Mouse (Mus musculus) cortical plate, adult 2 months (tissue): ENCODE results near the gene Shroom3.

ENCODE experiments used
- CTCF ChIP-seq: fragments of 200-500 bp; IDR thresholded peaks from 2 replicates; pipeline ENCODE4 v1.5.1; 2011; ENCODE audit warnings: mild to moderate bottlenecking, control low read depth, low read length; ENCODE audit not compliant: insufficient read depth; ENCODE audit errors: extremely low read depth
- POLR2A ChIP-seq: fragments of 200-500 bp; IDR thresholded peaks from 2 replicates; pipeline ENCODE4 v1.6.1; 2011; ENCODE audit warnings: mild to moderate bottlenecking, low read length, control low read depth; ENCODE audit not compliant: insufficient read depth; ENCODE audit errors: extremely low read depth

GRCm38 (mm10) chr5:92942577-92942976, 259.3 kb downstream of the Shroom3 start:
- no peak for TF ChIP-seq POLR2A
- no peak for TF ChIP-seq CTCF
